Mouse (Mus musculus): Measurements from ENCODE around the gene Gar1.

GRCm38 (mm10) chr3:129799011-129799410 lies 32.2 kb downstream of the Gar1 start:
- no peak for TF ChIP-seq MAFK (IDR thresholded peaks at IDR 0.05; ENCODE audit: insufficient replicate concordance, low read length)
- TF ChIP-seq ETS1 (conservative IDR thresholded peaks at IDR 0.05; ENCODE audit: low read depth, low read length), result no peak

Measured in CH12.LX (cell line).